Mouse (Mus musculus): ENCODE measurements at regions not wholly inside any gene's neighbourhood (a gene's known extent, or its start where the extent isn't known, plus 50 kb on each side); places are given as distances from the start of the nearest gene placed in this dataset.

DNA sequence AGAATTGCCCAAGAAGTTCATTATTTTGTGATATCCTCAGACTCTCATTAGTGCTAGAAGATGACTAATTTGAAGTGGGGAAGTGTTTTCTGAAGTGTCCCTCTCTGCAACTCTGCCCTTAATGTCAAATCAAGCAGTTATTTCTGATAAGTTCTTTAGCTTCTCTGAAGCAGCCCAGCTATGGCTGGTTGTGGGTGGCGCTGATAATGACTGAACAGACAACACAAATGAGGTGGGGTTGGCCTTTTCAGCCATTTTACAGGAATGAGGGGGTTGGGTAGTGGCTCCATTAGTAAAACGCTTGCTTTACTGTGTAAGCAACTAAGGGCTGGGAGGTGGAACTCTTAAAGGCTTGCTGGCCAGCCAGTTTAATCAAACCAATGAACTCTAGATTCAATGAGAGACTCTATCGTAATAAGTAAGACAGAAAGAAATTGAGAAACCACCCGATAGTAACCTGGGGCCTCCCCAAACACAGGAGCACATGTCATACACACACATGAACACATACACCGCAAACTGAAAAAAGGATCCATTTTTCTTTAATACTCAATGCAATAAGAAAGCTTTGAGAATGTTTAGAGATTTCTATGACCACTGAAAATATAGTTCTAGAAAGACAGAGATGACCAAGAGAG, 1268.3 kb upstream of the A1bg start:
- no peak for TF ChIP-seq EP300 (IDR thresholded peaks at IDR 0.05; ENCODE audit: insufficient read depth, low read depth, low read length)
- TF ChIP-seq CTCF (IDR thresholded peaks at IDR 0.05), result no peak
- no peak for TF ChIP-seq POLR2A (IDR thresholded peaks at IDR 0.05; ENCODE audit: insufficient read depth, low read depth, low read length)
- intact Hi-C loops (cut with DNase I), result no loop called here
- no peak for DNase-seq
- Histone ChIP-seq H3K4me3 (no peak overlapping the region), H3K27me3 (ENCODE audit: control insufficient read depth, insufficient read depth, low read length) (no peaks in the 10 kb centered on the region), H3K9ac (ENCODE audit: low read depth, low read length) (no peak overlapping the region), H3K36me3 (ENCODE audit: control insufficient read depth, insufficient read depth, low read length) (no peaks in the 10 kb centered on the region), H3K79me2 (replicated peaks; ENCODE audit: control insufficient read depth, insufficient read depth, low read length) (no peaks in the 10 kb centered on the region), H3K27ac (no peak overlapping the region), H3K4me1 (ENCODE audit: control insufficient read depth, insufficient read depth, low read length) (peaks cover 1% of the 10 kb centered on the region; the same call in 1 of the 2 replicates)
- WGBS, result 97% methylated on average over 5 of the region's 5 CpGs

DNA sequence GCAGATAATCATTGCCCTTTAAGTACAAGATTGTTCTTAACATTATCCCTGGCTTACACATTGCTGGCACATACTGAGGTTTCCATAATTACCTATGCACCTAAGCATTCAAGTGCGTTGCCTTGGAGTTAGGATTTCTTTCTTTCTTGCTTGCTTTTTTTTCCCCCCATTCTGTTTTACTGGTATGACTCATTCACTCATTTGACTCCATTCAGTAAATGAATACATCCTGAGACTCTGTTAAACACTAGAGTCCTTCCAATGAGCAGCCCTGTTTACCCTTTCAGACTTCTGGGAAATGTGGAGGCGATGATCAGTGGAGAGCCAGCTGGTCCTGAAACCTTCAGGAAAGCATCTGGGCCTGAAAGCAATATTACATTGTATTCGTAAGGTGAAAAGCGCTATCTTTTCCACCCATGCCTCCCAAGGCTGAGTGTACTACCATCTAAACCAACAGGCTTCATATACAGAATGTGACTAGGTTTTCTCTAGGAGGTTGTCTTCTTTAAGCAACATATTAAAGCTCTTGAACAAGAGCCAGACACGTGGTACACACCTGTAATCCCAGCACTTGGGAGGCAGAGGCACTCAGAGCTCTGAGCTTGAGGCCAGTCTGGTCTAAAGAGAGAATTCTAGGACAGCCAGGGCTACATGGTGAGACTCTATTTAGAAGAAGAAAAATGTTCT, 1267.6 kb upstream of the A1bg start:
- DNase-seq, result no peak
- TF ChIP-seq EP300 (IDR thresholded peaks at IDR 0.05; ENCODE audit: insufficient read depth, low read depth, low read length), result no peak
- no peak for TF ChIP-seq CTCF (IDR thresholded peaks at IDR 0.05)
- no peak for TF ChIP-seq POLR2A (IDR thresholded peaks at IDR 0.05; ENCODE audit: insufficient read depth, low read depth, low read length)
- 90% methylated on average over 5 of the region's 5 CpGs for WGBS
- no peak overlapping the region for H3K27ac ChIP-seq
- no peak overlapping the region for H3K4me3 ChIP-seq
- H3K4me1 ChIP-seq (ENCODE audit: control insufficient read depth, insufficient read depth, low read length), result peaks cover 1% of the 10 kb centered on the region; the same call in 1 of the 2 replicates
- no peaks in the 10 kb centered on the region for H3K79me2 ChIP-seq (replicated peaks; ENCODE audit: control insufficient read depth, insufficient read depth, low read length)
- no peaks in the 10 kb centered on the region for H3K36me3 ChIP-seq (ENCODE audit: control insufficient read depth, insufficient read depth, low read length)
- intact Hi-C loops (cut with DNase I), result no loop called here
- no peaks in the 10 kb centered on the region for H3K27me3 ChIP-seq (ENCODE audit: control insufficient read depth, insufficient read depth, low read length)
- H3K9ac ChIP-seq (ENCODE audit: low read depth, low read length), result no peak overlapping the region

DNA sequence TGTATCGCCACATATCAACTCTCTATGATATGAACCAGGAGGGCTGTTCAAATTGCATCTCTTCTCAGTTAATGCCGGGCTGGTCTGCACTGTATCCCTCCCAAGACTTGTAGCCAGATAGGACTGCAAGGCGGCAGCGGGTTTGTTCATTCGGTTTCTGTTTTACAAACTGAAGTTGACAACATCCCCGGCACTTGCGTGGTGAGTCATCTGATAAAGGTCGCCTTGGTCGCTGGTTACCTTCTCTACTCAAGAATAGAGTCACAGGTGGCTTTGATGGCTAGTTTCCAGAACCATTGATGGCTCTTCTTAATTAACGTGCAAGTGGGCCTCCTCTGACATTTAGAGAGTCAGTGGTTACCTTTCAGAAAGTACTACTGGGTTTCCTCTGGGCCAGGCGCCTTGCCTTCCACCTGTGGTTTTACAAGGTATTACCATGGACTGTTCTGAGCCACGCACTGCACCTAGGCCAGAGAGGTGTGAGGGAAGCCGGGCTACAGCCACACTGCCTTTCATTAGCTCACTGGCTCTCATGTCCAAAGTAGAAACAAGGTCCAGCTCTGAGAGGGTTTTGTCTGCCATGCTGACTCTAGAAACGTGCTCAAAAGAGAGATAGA, 1266.9 kb upstream of the A1bg start:
- DNase-seq, result no peak
- intact Hi-C loops (cut with DNase I), result no loop called here
- Histone ChIP-seq H3K79me2 (replicated peaks; ENCODE audit: control insufficient read depth, insufficient read depth, low read length) (no peaks in the 10 kb centered on the region), H3K9ac (ENCODE audit: low read depth, low read length) (no peak overlapping the region), H3K36me3 (ENCODE audit: control insufficient read depth, insufficient read depth, low read length) (no peaks in the 10 kb centered on the region), H3K27ac (no peak overlapping the region), H3K4me3 (no peak overlapping the region), H3K27me3 (ENCODE audit: control insufficient read depth, insufficient read depth, low read length) (no peaks in the 10 kb centered on the region), H3K4me1 (ENCODE audit: control insufficient read depth, insufficient read depth, low read length) (no peaks in the 10 kb centered on the region)
- WGBS, result 92% methylated on average over 14 of the region's 14 CpGs
- TF ChIP-seq POLR2A (IDR thresholded peaks at IDR 0.05; ENCODE audit: insufficient read depth, low read depth, low read length), result no peak
- TF ChIP-seq CTCF (IDR thresholded peaks at IDR 0.05), result no peak
- TF ChIP-seq EP300 (IDR thresholded peaks at IDR 0.05; ENCODE audit: insufficient read depth, low read depth, low read length), result no peak

DNA sequence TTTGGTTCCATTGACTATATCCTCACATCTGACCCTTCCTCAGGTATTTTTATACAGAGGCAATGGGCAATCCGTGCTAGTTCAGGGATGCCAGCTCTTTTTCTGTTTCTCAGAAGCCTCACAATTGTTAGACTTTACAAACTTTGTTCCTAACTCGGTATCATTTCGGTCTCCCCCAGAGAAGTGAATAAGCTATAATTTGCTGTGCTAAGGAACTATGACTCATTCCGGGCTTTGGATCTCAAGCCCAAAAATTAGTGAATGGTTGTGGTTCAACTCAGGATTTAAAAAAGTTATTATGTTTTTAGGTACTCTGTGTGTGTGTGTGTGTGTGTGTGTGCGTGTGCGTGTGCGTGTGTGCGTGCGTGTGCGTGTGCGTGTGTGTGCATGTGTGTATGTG, 1263.7 kb upstream of the A1bg start:
- no peak overlapping the region for H3K9ac ChIP-seq (ENCODE audit: low read depth, low read length)
- H3K4me1 ChIP-seq (ENCODE audit: control insufficient read depth, insufficient read depth, low read length), result no peaks in the 10 kb centered on the region
- H3K4me3 ChIP-seq, result no peak overlapping the region
- no peaks in the 10 kb centered on the region for H3K36me3 ChIP-seq (ENCODE audit: control insufficient read depth, insufficient read depth, low read length)
- no peaks in the 10 kb centered on the region for H3K27me3 ChIP-seq (ENCODE audit: control insufficient read depth, insufficient read depth, low read length)
- intact Hi-C loops (cut with DNase I), result no loop called here
- no peaks in the 10 kb centered on the region for H3K79me2 ChIP-seq (replicated peaks; ENCODE audit: control insufficient read depth, insufficient read depth, low read length)
- no peak for TF ChIP-seq CTCF (IDR thresholded peaks at IDR 0.05)
- no peak for TF ChIP-seq POLR2A (IDR thresholded peaks at IDR 0.05; ENCODE audit: insufficient read depth, low read depth, low read length)
- no peak for TF ChIP-seq EP300 (IDR thresholded peaks at IDR 0.05; ENCODE audit: insufficient read depth, low read depth, low read length)
- no peak for DNase-seq
- H3K27ac ChIP-seq, result no peak overlapping the region
- 92% methylated on average over 11 of the region's 11 CpGs for WGBS

DNA sequence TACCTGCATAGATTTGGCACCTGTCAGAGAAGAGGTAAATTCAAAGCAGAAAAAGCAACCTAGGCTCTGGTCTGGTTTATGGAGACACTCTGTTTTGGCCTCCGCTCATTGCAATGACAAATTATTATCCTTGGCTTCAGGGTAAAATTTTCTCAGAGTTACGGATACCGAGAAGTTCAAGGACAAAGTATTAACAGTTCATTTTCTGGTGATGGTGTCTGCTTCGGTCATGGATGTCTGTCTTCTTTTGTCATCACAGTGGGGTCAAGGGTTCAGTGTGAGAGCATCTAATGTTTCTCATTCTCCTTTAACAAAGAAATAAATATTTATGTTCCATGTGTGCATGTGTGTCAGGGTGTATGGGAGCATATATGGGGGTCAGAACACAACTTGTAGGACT, 1261.0 kb upstream of the A1bg start:
- Histone ChIP-seq H3K4me3 (no peak overlapping the region), H3K9ac (ENCODE audit: low read depth, low read length) (no peak overlapping the region), H3K27me3 (ENCODE audit: control insufficient read depth, insufficient read depth, low read length) (no peaks in the 10 kb centered on the region), H3K36me3 (ENCODE audit: control insufficient read depth, insufficient read depth, low read length) (no peaks in the 10 kb centered on the region), H3K79me2 (replicated peaks; ENCODE audit: control insufficient read depth, insufficient read depth, low read length) (no peaks in the 10 kb centered on the region), H3K27ac (no peak overlapping the region), H3K4me1 (ENCODE audit: control insufficient read depth, insufficient read depth, low read length) (no peaks in the 10 kb centered on the region)
- WGBS, result 97% methylated on average over 4 of the region's 4 CpGs
- DNase-seq, result no peak
- intact Hi-C loops (cut with DNase I), result no loop called here
- TF ChIP-seq POLR2A (IDR thresholded peaks at IDR 0.05; ENCODE audit: insufficient read depth, low read depth, low read length) (no peak), CTCF (IDR thresholded peaks at IDR 0.05) (no peak), EP300 (IDR thresholded peaks at IDR 0.05; ENCODE audit: insufficient read depth, low read depth, low read length) (no peak)

DNA sequence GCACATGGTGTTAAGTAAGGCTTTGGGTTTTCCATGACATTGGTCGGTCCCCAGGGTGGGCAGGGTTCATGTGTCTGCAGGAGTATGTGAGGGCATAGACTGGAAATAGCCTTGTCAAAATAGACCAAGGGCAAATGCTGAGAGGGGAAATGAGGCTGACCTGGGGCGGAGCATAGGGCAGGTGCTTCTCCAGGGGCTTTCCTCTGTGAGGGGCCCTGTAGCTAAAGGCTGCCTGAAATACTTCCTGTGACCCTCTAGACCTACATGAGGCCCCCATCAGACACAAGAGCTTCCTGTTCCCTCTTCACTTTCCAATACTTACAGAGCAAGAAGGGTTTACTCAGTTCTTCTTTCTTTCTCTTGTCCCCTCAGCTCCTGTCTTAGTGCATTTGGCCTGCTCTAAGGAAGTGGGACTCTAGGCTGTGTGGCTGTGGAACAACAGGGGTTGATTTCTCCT, 1258.7 kb upstream of the A1bg start:
- Histone ChIP-seq H3K27ac (no peak overlapping the region), H3K36me3 (ENCODE audit: control insufficient read depth, insufficient read depth, low read length) (no peaks in the 10 kb centered on the region), H3K27me3 (ENCODE audit: control insufficient read depth, insufficient read depth, low read length) (no peaks in the 10 kb centered on the region), H3K4me1 (ENCODE audit: control insufficient read depth, insufficient read depth, low read length) (no peaks in the 10 kb centered on the region), H3K4me3 (no peak overlapping the region), H3K79me2 (replicated peaks; ENCODE audit: control insufficient read depth, insufficient read depth, low read length) (no peaks in the 10 kb centered on the region), H3K9ac (ENCODE audit: low read depth, low read length) (no peak overlapping the region)
- no peak for DNase-seq
- TF ChIP-seq EP300 (IDR thresholded peaks at IDR 0.05; ENCODE audit: insufficient read depth, low read depth, low read length), result no peak
- TF ChIP-seq POLR2A (IDR thresholded peaks at IDR 0.05; ENCODE audit: insufficient read depth, low read depth, low read length), result no peak
- TF ChIP-seq CTCF (IDR thresholded peaks at IDR 0.05), result no peak
- intact Hi-C loops (cut with DNase I), result no loop called here
- WGBS, result 85% methylated on average over 2 of the region's 2 CpGs

All from heart, adult 2 months (tissue).